Mouse (Mus musculus): ENCODE results near the gene Myo1a. TPM values are rescaled to one million over a fixed set of nuclear protein-coding genes. Genes with fewer than 3 reads are reported as not detected.

Myo1a gene
- polyA plus RNA-seq, 1 experiment from 2014 or later = 0.24 TPM

- peak; percentile 73 for ATAC-seq (ENCODE audit: insufficient number of reproducible peaks, low FRiP score, low TSS enrichment, low read depth)
- Histone ChIP-seq H3K9me3 (no peaks in the 10 kb centered on the region), H3K27me3 (no peaks in the 10 kb centered on the region), H3K36me3 (peaks cover 22% of the 10 kb centered on the region), H3K9ac (peak within 1 kb of the TSS; percentile 79), H3K4me2 (peak within 1 kb of the TSS; percentile 72), H3K27ac (peak within 1 kb of the TSS; percentile 99), H3K4me1 (peaks cover 71% of the 10 kb centered on the region), H3K4me3 (peak within 1 kb of the TSS; percentile 74)
- WGBS = under 1% methylated on average over 51 of the region's 73 CpGs
Measured at GRCm38 (mm10) chr10:127666501-127667268, 38.3 kb upstream of the Myo1a start, which contains the start of gene Nemp1. TSS of gene Nemp1 (plus strand) at chr10:127666901.

GRCm38 (mm10) chr10:127667269-127668092 is 37.5 kb upstream of the Myo1a start:
- peak overlapping the region; percentile 79 for H3K9ac ChIP-seq
- under 1% methylated on average over 35 of the region's 35 CpGs for WGBS
- peak overlapping the region; percentile 99 for H3K27ac ChIP-seq
- H3K4me1 ChIP-seq = peaks cover 63% of the 10 kb centered on the region
- no peaks in the 10 kb centered on the region for H3K27me3 ChIP-seq
- H3K9me3 ChIP-seq = no peaks in the 10 kb centered on the region
- peak overlapping the region; percentile 74 for H3K4me3 ChIP-seq
- peak overlapping the region; percentile 72 for H3K4me2 ChIP-seq
- H3K36me3 ChIP-seq = peaks cover 22% of the 10 kb centered on the region
- ATAC-seq (ENCODE audit: insufficient number of reproducible peaks, low FRiP score, low TSS enrichment, low read depth) = peak; percentile 83

- peak; percentile 58 for ATAC-seq (ENCODE audit: insufficient number of reproducible peaks, low FRiP score, low TSS enrichment, low read depth)
- no peaks in the 10 kb centered on the region for H3K9me3 ChIP-seq
- peak within 1 kb of the TSS; percentile 74 for H3K4me3 ChIP-seq
- peaks cover 13% of the 10 kb centered on the region for H3K36me3 ChIP-seq
- no peaks in the 10 kb centered on the region for H3K27me3 ChIP-seq
- peak within 1 kb of the TSS; percentile 79; the same call in 1 of the 2 replicates for H3K9ac ChIP-seq
- H3K27ac ChIP-seq = peak within 1 kb of the TSS; percentile 99
- H3K4me2 ChIP-seq = peak within 1 kb of the TSS; percentile 72
- H3K4me1 ChIP-seq = peaks cover 54% of the 10 kb centered on the region
- under 1% methylated on average over 35 of the region's 40 CpGs for WGBS
Measured at GRCm38 (mm10) chr10:127668093-127669050, 36.6 kb upstream of the Myo1a start, which contains the start of gene Nab2. TSS of gene Nab2 (minus strand) at chr10:127668568.

GRCm38 (mm10) chr10:127669170-127669569 is 35.8 kb upstream of the Myo1a start:
- H3K4me1 ChIP-seq = peaks cover 46% of the 10 kb centered on the region
- no peak for ATAC-seq (ENCODE audit: insufficient number of reproducible peaks, low FRiP score, low TSS enrichment, low read depth)
- peaks cover 6% of the 10 kb centered on the region for H3K36me3 ChIP-seq
- H3K4me3 ChIP-seq = peak overlapping the region; percentile 74
- H3K27me3 ChIP-seq = no peaks in the 10 kb centered on the region
- H3K27ac ChIP-seq = peak overlapping the region; percentile 99
- H3K9ac ChIP-seq = no peak overlapping the region
- H3K4me2 ChIP-seq = peak overlapping the region; percentile 72
- 5% methylated on average over 7 of the region's 7 CpGs for WGBS
- no peaks in the 10 kb centered on the region for H3K9me3 ChIP-seq

GRCm38 (mm10) chr10:127670185-127670584 is 34.8 kb upstream of the Myo1a start:
- Histone ChIP-seq H3K4me2 (no peak overlapping the region), H3K36me3 (no peaks in the 10 kb centered on the region), H3K4me3 (no peak overlapping the region), H3K9ac (no peak overlapping the region), H3K27me3 (no peaks in the 10 kb centered on the region), H3K27ac (peak overlapping the region; percentile 99; the same call in 1 of the 2 replicates), H3K4me1 (peaks cover 36% of the 10 kb centered on the region), H3K9me3 (no peaks in the 10 kb centered on the region)
- WGBS = 73% methylated on average over 2 of the region's 2 CpGs
- no peak for ATAC-seq (ENCODE audit: insufficient number of reproducible peaks, low FRiP score, low TSS enrichment, low read depth)

GRCm38 (mm10) chr10:127671276-127671675 is 33.7 kb upstream of the Myo1a start:
- H3K27me3 ChIP-seq = no peaks in the 10 kb centered on the region
- H3K4me3 ChIP-seq = no peak overlapping the region
- no peak overlapping the region for H3K4me2 ChIP-seq
- H3K9ac ChIP-seq = no peak overlapping the region
- no peak overlapping the region for H3K27ac ChIP-seq
- 34% methylated on average over 2 of the region's 2 CpGs for WGBS
- peaks cover 34% of the 10 kb centered on the region for H3K4me1 ChIP-seq
- no peak for ATAC-seq (ENCODE audit: insufficient number of reproducible peaks, low FRiP score, low TSS enrichment, low read depth)
- H3K9me3 ChIP-seq = no peaks in the 10 kb centered on the region
- H3K36me3 ChIP-seq = no peaks in the 10 kb centered on the region

GRCm38 (mm10) chr10:127674046-127674655 is 30.8 kb upstream of the Myo1a start:
- Histone ChIP-seq H3K27ac (no peak overlapping the region), H3K9me3 (no peaks in the 10 kb centered on the region), H3K4me1 (peaks cover 28% of the 10 kb centered on the region), H3K36me3 (no peaks in the 10 kb centered on the region), H3K27me3 (no peaks in the 10 kb centered on the region), H3K9ac (no peak overlapping the region), H3K4me3 (no peak overlapping the region), H3K4me2 (no peak overlapping the region)
- 94% methylated on average over 6 of the region's 6 CpGs for WGBS
- no peak for ATAC-seq (ENCODE audit: insufficient number of reproducible peaks, low FRiP score, low TSS enrichment, low read depth)

- Histone ChIP-seq H3K27me3 (no peaks in the 10 kb centered on the region), H3K9me3 (no peaks in the 10 kb centered on the region), H3K9ac (no peak overlapping the region), H3K4me3 (no peak overlapping the region), H3K4me1 (peaks cover 21% of the 10 kb centered on the region), H3K27ac (peak overlapping the region; percentile 73), H3K4me2 (no peak overlapping the region), H3K36me3 (no peaks in the 10 kb centered on the region)
- 79% methylated on average over 8 of the region's 8 CpGs for WGBS
- ATAC-seq (ENCODE audit: insufficient number of reproducible peaks, low FRiP score, low TSS enrichment, low read depth) = no peak
Measured at GRCm38 (mm10) chr10:127674794-127675522, 30.0 kb upstream of the Myo1a start.

GRCm38 (mm10) chr10:127675859-127676398 is 29.0 kb upstream of the Myo1a start:
- Histone ChIP-seq H3K9me3 (no peaks in the 10 kb centered on the region), H3K4me1 (peaks cover 17% of the 10 kb centered on the region), H3K4me3 (peak overlapping the region; percentile 75), H3K4me2 (peak overlapping the region; percentile 79), H3K27me3 (no peaks in the 10 kb centered on the region), H3K9ac (no peak overlapping the region), H3K36me3 (no peaks in the 10 kb centered on the region), H3K27ac (peak overlapping the region; percentile 86)
- WGBS = 48% methylated on average over 5 of the region's 5 CpGs
- ATAC-seq (ENCODE audit: insufficient number of reproducible peaks, low FRiP score, low TSS enrichment, low read depth) = no peak
